Mouse (Mus musculus) heart, adult 11 months (tissue): ENCODE results near the gene Ankrd33.

ENCODE experiments used
- DNase-seq: peaks from one replicate; pipeline ENCODE4 v3.0.0; 2022

Ankrd33 gene

GRCm38 (mm10) chr15:101148604-101149003 is 33.0 kb downstream of the Ankrd33 start:
- DNase-seq, result no peak

- no peak for DNase-seq
Observed at GRCm38 (mm10) chr15:101151409-101152261, 36.1 kb downstream of the Ankrd33 start.

GRCm38 (mm10) chr15:101154700-101155616 is 39.4 kb downstream of the Ankrd33 start:
- no peak for DNase-seq

- no peak for DNase-seq
Observed at GRCm38 (mm10) chr15:101160128-101160527, 44.6 kb downstream of the Ankrd33 start.

- peak; percentile 87 for DNase-seq
Observed at GRCm38 (mm10) chr15:101160591-101160990, 45.0 kb downstream of the Ankrd33 start.

GRCm38 (mm10) chr15:101161534-101161933 is 46.0 kb downstream of the Ankrd33 start:
- DNase-seq, result no peak

- peak; percentile 93 for DNase-seq
Observed at GRCm38 (mm10) chr15:101163056-101163458, 47.5 kb downstream of the Ankrd33 start.

- peak; percentile 95 for DNase-seq
Observed at GRCm38 (mm10) chr15:101163854-101164253, 48.3 kb downstream of the Ankrd33 start.

GRCm38 (mm10) chr15:101164291-101164690 is 48.7 kb downstream of the Ankrd33 start:
- DNase-seq, result no peak

GRCm38 (mm10) chr15:101165658-101166437 is 50.3 kb downstream of the Ankrd33 start:
- peak; percentile 91 for DNase-seq

- no peak for DNase-seq
Observed at GRCm38 (mm10) chr15:101167553-101167952, 52.0 kb downstream of the Ankrd33 start.
